Mouse (Mus musculus) megakaryocyte, embryonic 14.5 days (primary cell): ENCODE data around the gene Amh. TPM values are rescaled to one million over a fixed set of nuclear protein-coding genes. Genes with fewer than 3 reads are reported as not detected.

Experiments
- H3K27me3 ChIP-seq: replicated peaks from 2 replicates; pipeline ENCODE3; 2012; ENCODE audit warnings: inconsistent platforms
- H3K36me3 ChIP-seq: replicated peaks from 2 replicates; pipeline ENCODE3; 2012; ENCODE audit warnings: low read length, inconsistent platforms, mixed read lengths
- H3K4me1 ChIP-seq: 2 replicates; pipeline ENCODE4 v1.6.1; 2012; ENCODE audit warnings: inconsistent platforms
- H3K4me3 ChIP-seq: replicated peaks from 2 replicates; pipeline ENCODE3; 2012; ENCODE audit warnings: moderate library complexity, mild to moderate bottlenecking, inconsistent platforms
- H3K9me3 ChIP-seq: 2 replicates; pipeline ENCODE4 v1.6.1; 2012; ENCODE audit warnings: inconsistent platforms
- FLI1 ChIP-seq: IDR thresholded peaks from 2 replicates; pipeline ENCODE4 v1.6.1; 2012; ENCODE audit warnings: low read length, inconsistent platforms, mixed read lengths
- GATA1 ChIP-seq: IDR thresholded peaks from 3 replicates; pipeline ENCODE4 v1.6.1; 2012; ENCODE audit warnings: mixed read lengths, low read length, inconsistent platforms, borderline replicate concordance
- polyA plus RNA-seq: library from polyadenylated mRNA; stranded (reverse); fragments of >175 nt; gene quantifications from 2 replicates; pipeline ENCODE4 v1.2.3, GENCODE M21; 2012; ENCODE audit warnings: low replicate concordance; ENCODE audit not compliant: insufficient read depth

Gene Amh
- 1.1 and 5.5 TPM in 2 replicates for polyA plus RNA-seq

DNA sequence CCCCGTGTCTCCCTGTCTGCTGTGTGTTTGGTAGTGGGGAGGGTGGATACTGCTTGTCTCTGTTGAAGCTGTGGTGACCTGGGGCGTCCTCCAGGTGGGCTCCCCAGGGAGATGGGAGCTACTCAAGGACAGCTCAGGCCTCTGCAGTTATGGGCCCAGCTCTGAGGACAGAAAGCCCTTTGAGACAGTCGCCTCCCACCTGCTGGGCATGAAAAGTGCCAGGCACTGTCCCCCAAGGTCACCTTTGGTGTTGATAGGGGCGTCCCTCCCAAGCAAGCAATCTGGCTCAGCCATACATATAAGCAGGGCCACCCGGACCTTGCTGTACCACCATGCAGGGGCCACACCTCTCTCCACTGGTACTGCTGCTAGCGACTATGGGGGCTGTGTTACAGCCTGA is at the start of gene Amh:
TSS of gene Amh (plus strand) at position 328 of the 400 bp plus-strand sequence.
- H3K9me3 ChIP-seq, result no peaks in the 10 kb centered on the region
- TF ChIP-seq FLI1 (no peak), GATA1 (no peak)
- peaks cover 19% of the 10 kb centered on the region for H3K27me3 ChIP-seq
- H3K4me3 ChIP-seq, result no peak within 1 kb of the TSS
- peaks cover 73% of the 10 kb centered on the region for H3K36me3 ChIP-seq
- peaks cover 61% of the 10 kb centered on the region for H3K4me1 ChIP-seq

DNA sequence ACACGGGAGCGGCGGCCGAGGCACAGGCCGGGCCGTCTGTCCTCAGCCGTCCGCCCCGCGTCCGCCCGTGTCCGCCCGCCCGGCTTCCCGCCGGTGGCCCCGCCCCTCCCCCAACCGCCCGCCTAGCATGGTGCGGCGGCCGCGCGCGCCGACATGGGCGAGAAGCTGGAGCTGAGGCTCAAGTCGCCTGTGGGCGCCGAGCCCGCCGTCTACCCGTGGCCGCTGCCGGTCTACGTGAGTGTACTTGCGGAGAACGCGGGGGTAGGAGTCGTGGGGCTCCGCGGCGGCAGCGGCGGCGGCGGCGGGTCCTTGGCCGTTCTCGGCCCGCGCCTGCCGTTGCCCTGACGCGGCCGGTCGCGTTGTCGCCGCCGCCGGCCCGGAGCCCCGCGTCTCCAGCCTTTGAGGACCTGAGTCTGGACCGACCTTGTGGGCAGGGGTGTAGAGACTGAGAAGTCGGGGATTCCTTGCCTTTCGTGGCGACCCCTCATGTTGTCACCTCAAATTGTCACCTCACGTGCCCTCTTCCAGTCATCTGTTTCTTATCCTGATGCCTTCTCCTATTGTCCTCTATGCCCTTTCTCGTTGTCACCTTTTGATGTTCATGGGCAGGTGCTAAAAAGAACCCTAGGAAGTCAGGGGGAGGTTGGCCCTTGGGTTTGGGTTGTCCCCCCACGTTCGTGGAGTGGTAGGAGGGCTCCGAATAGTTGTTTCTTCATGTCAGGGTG is 49.6 kb upstream of the Amh start:
- H3K36me3 ChIP-seq, result peaks cover 11% of the 10 kb centered on the region
- peak overlapping the region; percentile 99 for H3K4me3 ChIP-seq
- no peaks in the 10 kb centered on the region for H3K27me3 ChIP-seq
- no peaks in the 10 kb centered on the region for H3K9me3 ChIP-seq
- TF ChIP-seq GATA1 (no peak), FLI1 (no peak)
- H3K4me1 ChIP-seq, result peaks cover 84% of the 10 kb centered on the region

GRCm38 (mm10) chr10:80756099-80756498 is 48.9 kb upstream of the Amh start:
- Histone ChIP-seq H3K36me3 (peaks cover 17% of the 10 kb centered on the region), H3K4me1 (peaks cover 84% of the 10 kb centered on the region), H3K4me3 (peak overlapping the region; percentile 99), H3K9me3 (no peaks in the 10 kb centered on the region), H3K27me3 (no peaks in the 10 kb centered on the region)
- no peak for TF ChIP-seq GATA1

- Histone ChIP-seq H3K4me3 (peak overlapping the region; percentile 99), H3K9me3 (no peaks in the 10 kb centered on the region), H3K36me3 (peaks cover 17% of the 10 kb centered on the region), H3K27me3 (no peaks in the 10 kb centered on the region), H3K4me1 (peaks cover 84% of the 10 kb centered on the region)
- TF ChIP-seq FLI1, result no peak
- no peak for TF ChIP-seq GATA1
Observed at GRCm38 (mm10) chr10:80756509-80756908, 48.5 kb upstream of the Amh start.

- H3K4me1 ChIP-seq, result peaks cover 84% of the 10 kb centered on the region
- TF ChIP-seq GATA1 (no peak), FLI1 (no peak)
- peak overlapping the region; percentile 99 for H3K4me3 ChIP-seq
- H3K9me3 ChIP-seq, result no peaks in the 10 kb centered on the region
- H3K27me3 ChIP-seq, result no peaks in the 10 kb centered on the region
- peaks cover 21% of the 10 kb centered on the region for H3K36me3 ChIP-seq
Observed at GRCm38 (mm10) chr10:80756967-80757366, 48.1 kb upstream of the Amh start.

GRCm38 (mm10) chr10:80757717-80758116 is 47.3 kb upstream of the Amh start:
- Histone ChIP-seq H3K9me3 (no peaks in the 10 kb centered on the region), H3K36me3 (peaks cover 26% of the 10 kb centered on the region), H3K4me1 (peaks cover 84% of the 10 kb centered on the region), H3K4me3 (peak overlapping the region; percentile 99), H3K27me3 (no peaks in the 10 kb centered on the region)
- TF ChIP-seq FLI1 (no peak), GATA1 (no peak)

GRCm38 (mm10) chr10:80758651-80759050 is 46.4 kb upstream of the Amh start:
- no peaks in the 10 kb centered on the region for H3K27me3 ChIP-seq
- TF ChIP-seq GATA1 (no peak), FLI1 (no peak)
- no peaks in the 10 kb centered on the region for H3K9me3 ChIP-seq
- peak overlapping the region; percentile 70 for H3K4me3 ChIP-seq
- peaks cover 34% of the 10 kb centered on the region for H3K36me3 ChIP-seq
- peaks cover 86% of the 10 kb centered on the region for H3K4me1 ChIP-seq

- Histone ChIP-seq H3K4me3 (peak overlapping the region; percentile 18), H3K36me3 (peaks cover 56% of the 10 kb centered on the region), H3K27me3 (no peaks in the 10 kb centered on the region), H3K9me3 (no peaks in the 10 kb centered on the region), H3K4me1 (peaks cover 95% of the 10 kb centered on the region)
- TF ChIP-seq FLI1, result no peak
Observed at GRCm38 (mm10) chr10:80760596-80761524, 44.2 kb upstream of the Amh start.

GRCm38 (mm10) chr10:80761821-80762220 is 43.2 kb upstream of the Amh start:
- Histone ChIP-seq H3K4me1 (peaks cover 95% of the 10 kb centered on the region), H3K36me3 (peaks cover 66% of the 10 kb centered on the region), H3K27me3 (no peaks in the 10 kb centered on the region)

GRCm38 (mm10) chr10:80763502-80763901 is 41.5 kb upstream of the Amh start:
- Histone ChIP-seq H3K4me1 (peaks cover 92% of the 10 kb centered on the region), H3K9me3 (no peaks in the 10 kb centered on the region), H3K36me3 (peaks cover 76% of the 10 kb centered on the region), H3K27me3 (no peaks in the 10 kb centered on the region), H3K4me3 (peak overlapping the region; percentile 40)
- no peak for TF ChIP-seq GATA1
- TF ChIP-seq FLI1, result no peak

More at GRCm38 (mm10) chr10:80761821-80762220, 43.2 kb upstream of the Amh start:
- Histone ChIP-seq H3K4me3 (no peak overlapping the region), H3K9me3 (no peaks in the 10 kb centered on the region)
- TF ChIP-seq GATA1 (no peak), FLI1 (no peak)
